Mouse (Mus musculus) heart, embryonic 10.5 days (tissue): Measurements from ENCODE around the gene Mfsd14a. TPM values are rescaled to one million over a fixed set of nuclear protein-coding genes. Genes with fewer than 3 reads are reported as not detected.

Source experiments
- DNase-seq: peaks from one replicate; pipeline ENCODE4 v3.0.0-alpha.2; 2017; ENCODE audit warnings: low spot score
- H3K27ac ChIP-seq: fragments of 300-500 bp; sonication (generic); 2 replicates; pipeline ENCODE4 v1.5.1; 2016; ENCODE audit warnings: mild to moderate bottlenecking
- H3K27me3 ChIP-seq: fragments of 300-500 bp; sonication (generic); 2 replicates; pipeline ENCODE4 v1.6.1; 2016; ENCODE audit warnings: mild to moderate bottlenecking; ENCODE audit not compliant: poor library complexity, insufficient read depth, severe bottlenecking
- H3K36me3 ChIP-seq: fragments of 300-500 bp; sonication (generic); 2 replicates; pipeline ENCODE4 v1.6.1; 2016; ENCODE audit warnings: mild to moderate bottlenecking, moderate library complexity
- H3K4me1 ChIP-seq: fragments of 300-500 bp; sonication (generic); 2 replicates; pipeline ENCODE4 v1.6.1; 2016; ENCODE audit warnings: mild to moderate bottlenecking
- H3K4me3 ChIP-seq: fragments of 300-500 bp; sonication (generic); 2 replicates; pipeline ENCODE4 v1.5.1; 2016; ENCODE audit warnings: mild to moderate bottlenecking, moderate library complexity
- H3K9me3 ChIP-seq: fragments of 300-500 bp; sonication (generic); 2 replicates; pipeline ENCODE4 v1.6.1; 2016; ENCODE audit warnings: mild to moderate bottlenecking, moderate library complexity
- WGBS: fragments of 180-500 bp; shearing (Covaris S2); methylation state at CpG from one replicate; pipeline ENCODE4 v1.1.7; 2016; 5-methylcytosine and 5-hydroxymethylcytosine counted together
- polyA plus RNA-seq: library from polyadenylated mRNA; unstranded; fragments of >200 nt; fragmentation: Nextera tagmentation; extraction: Ambion mirVana; gene quantifications from 2 replicates; pipeline ENCODE4 v1.2.1, GENCODE M21; 2016

Gene Mfsd14a
- polyA plus RNA-seq: 72.3 and 73.9 TPM in 2 replicates

- WGBS: 0% methylated on average over 39 of the region's 39 CpGs
- peaks cover 4% of the 10 kb centered on the region; the same call in 1 of the 2 replicates for H3K36me3 ChIP-seq
- H3K4me3 ChIP-seq: peak within 1 kb of the TSS; percentile 98
- H3K27me3 ChIP-seq: no peaks in the 10 kb centered on the region
- peaks cover 24% of the 10 kb centered on the region for H3K4me1 ChIP-seq
- peak within 1 kb of the TSS; percentile 98 for H3K27ac ChIP-seq
- H3K9me3 ChIP-seq: no peaks in the 10 kb centered on the region
- peak; percentile 99 for DNase-seq
Observed at GRCm38 (mm10) chr3:116662463-116662863, at the start of gene Mfsd14a. Mfsd14a (minus strand) TSS chr3:116662677.

- peak; percentile 87 for DNase-seq
- under 1% methylated on average over 85 of the region's 85 CpGs for WGBS
- Histone ChIP-seq H3K4me1 (peaks cover 28% of the 10 kb centered on the region), H3K27ac (peak overlapping the region; percentile 97), H3K27me3 (no peaks in the 10 kb centered on the region), H3K9me3 (no peaks in the 10 kb centered on the region), H3K36me3 (peaks cover 2% of the 10 kb centered on the region; the same call in 1 of the 2 replicates), H3K4me3 (peak overlapping the region; percentile 99)
Observed at GRCm38 (mm10) chr3:116711624-116712435, 49.4 kb upstream of the Mfsd14a start.

GRCm38 (mm10) chr3:116710941-116711340, 48.5 kb upstream of the Mfsd14a start:
- 40% methylated on average over 9 of the region's 9 CpGs for WGBS
- no peaks in the 10 kb centered on the region for H3K9me3 ChIP-seq
- no peaks in the 10 kb centered on the region for H3K27me3 ChIP-seq
- DNase-seq: no peak
- peaks cover 28% of the 10 kb centered on the region for H3K4me1 ChIP-seq
- H3K36me3 ChIP-seq: peaks cover 2% of the 10 kb centered on the region; the same call in 1 of the 2 replicates
- H3K27ac ChIP-seq: 0 out of 2 replicates have a peak overlapping the region, but pooled peaks have one; percentile 97
- H3K4me3 ChIP-seq: peak overlapping the region; percentile 99

- H3K4me1 ChIP-seq: peaks cover 13% of the 10 kb centered on the region
- H3K9me3 ChIP-seq: no peaks in the 10 kb centered on the region
- no peak for DNase-seq
- peaks cover 2% of the 10 kb centered on the region; the same call in 1 of the 2 replicates for H3K36me3 ChIP-seq
- no peak overlapping the region for H3K4me3 ChIP-seq
- 93% methylated on average over 1 of the region's 1 CpGs for WGBS
- no peaks in the 10 kb centered on the region for H3K27me3 ChIP-seq
- H3K27ac ChIP-seq: no peak overlapping the region
Observed at GRCm38 (mm10) chr3:116705637-116706204, 43.2 kb upstream of the Mfsd14a start.

- Histone ChIP-seq H3K9me3 (no peaks in the 10 kb centered on the region), H3K36me3 (peaks cover 2% of the 10 kb centered on the region; the same call in 1 of the 2 replicates), H3K4me1 (peaks cover 4% of the 10 kb centered on the region), H3K27ac (no peak overlapping the region), H3K4me3 (no peak overlapping the region), H3K27me3 (no peaks in the 10 kb centered on the region)
- WGBS: 92% methylated on average over 5 of the region's 5 CpGs
- no peak for DNase-seq
Observed at GRCm38 (mm10) chr3:116703835-116704234, 41.4 kb upstream of the Mfsd14a start.

- Histone ChIP-seq H3K36me3 (peaks cover 2% of the 10 kb centered on the region; the same call in 1 of the 2 replicates), H3K4me1 (peaks cover 4% of the 10 kb centered on the region), H3K27me3 (no peaks in the 10 kb centered on the region), H3K9me3 (no peaks in the 10 kb centered on the region), H3K4me3 (no peak overlapping the region), H3K27ac (no peak overlapping the region)
- DNase-seq: no peak
- WGBS: 86% methylated on average over 1 of the region's 1 CpGs
Observed at GRCm38 (mm10) chr3:116702647-116703272, 40.3 kb upstream of the Mfsd14a start.

GRCm38 (mm10) chr3:116701601-116702000, 39.1 kb upstream of the Mfsd14a start:
- no peak overlapping the region for H3K27ac ChIP-seq
- no peak for DNase-seq
- H3K27me3 ChIP-seq: no peaks in the 10 kb centered on the region
- H3K4me1 ChIP-seq: peaks cover 4% of the 10 kb centered on the region
- H3K36me3 ChIP-seq: no peaks in the 10 kb centered on the region
- no peaks in the 10 kb centered on the region for H3K9me3 ChIP-seq
- 94% methylated on average over 4 of the region's 4 CpGs for WGBS
- no peak overlapping the region for H3K4me3 ChIP-seq

- 0 out of 2 replicates have a peak, but pooled peaks cover under 1% of the 10 kb centered on the region for H3K36me3 ChIP-seq
- no peaks in the 10 kb centered on the region for H3K27me3 ChIP-seq
- H3K9me3 ChIP-seq: no peaks in the 10 kb centered on the region
- H3K4me1 ChIP-seq: no peaks in the 10 kb centered on the region
- H3K4me3 ChIP-seq: no peak overlapping the region
- WGBS: 64% methylated on average over 2 of the region's 2 CpGs
- DNase-seq: no peak
- H3K27ac ChIP-seq: no peak overlapping the region
Observed at GRCm38 (mm10) chr3:116698786-116699185, 36.3 kb upstream of the Mfsd14a start.

- Histone ChIP-seq H3K4me1 (no peaks in the 10 kb centered on the region), H3K27ac (no peak overlapping the region), H3K36me3 (peaks cover 11% of the 10 kb centered on the region; the same call in 1 of the 2 replicates), H3K9me3 (no peaks in the 10 kb centered on the region), H3K4me3 (no peak overlapping the region), H3K27me3 (no peaks in the 10 kb centered on the region)
- DNase-seq: no peak
- WGBS: 79% methylated on average over 2 of the region's 2 CpGs
Observed at GRCm38 (mm10) chr3:116695666-116695985, 33.1 kb upstream of the Mfsd14a start.

- Histone ChIP-seq H3K36me3 (peaks cover 13% of the 10 kb centered on the region; the same call in 1 of the 2 replicates), H3K4me3 (no peak overlapping the region), H3K27me3 (no peaks in the 10 kb centered on the region), H3K4me1 (no peaks in the 10 kb centered on the region), H3K27ac (peak overlapping the region; percentile 42; the same call in 1 of the 2 replicates), H3K9me3 (no peaks in the 10 kb centered on the region)
- no peak for DNase-seq
- WGBS: 84% methylated on average over 8 of the region's 8 CpGs
Observed at GRCm38 (mm10) chr3:116694955-116695665, 32.6 kb upstream of the Mfsd14a start.

- peaks cover 13% of the 10 kb centered on the region; the same call in 1 of the 2 replicates for H3K36me3 ChIP-seq
- DNase-seq: no peak
- no peaks in the 10 kb centered on the region for H3K4me1 ChIP-seq
- no peaks in the 10 kb centered on the region for H3K27me3 ChIP-seq
- no peak overlapping the region for H3K27ac ChIP-seq
- no peak overlapping the region for H3K4me3 ChIP-seq
- H3K9me3 ChIP-seq: no peaks in the 10 kb centered on the region
- 59% methylated on average over 3 of the region's 3 CpGs for WGBS
Observed at GRCm38 (mm10) chr3:116694312-116694711, 31.8 kb upstream of the Mfsd14a start.

GRCm38 (mm10) chr3:116681160-116681559, 18.7 kb upstream of the Mfsd14a start, which contains the start of gene Gm43191:
Gm43191 (minus strand) TSS chr3:116681260.
- Histone ChIP-seq H3K4me1 (no peaks in the 10 kb centered on the region), H3K36me3 (peaks cover 32% of the 10 kb centered on the region), H3K27me3 (no peaks in the 10 kb centered on the region), H3K9me3 (no peaks in the 10 kb centered on the region), H3K27ac (no peak within 1 kb of the TSS), H3K4me3 (no peak within 1 kb of the TSS)
- DNase-seq: no peak
- 90% methylated on average over 1 of the region's 1 CpGs for WGBS
